Mouse (Mus musculus) CH12.LX (cell line): ENCODE data around the gene Krt90. TPM values are rescaled to one million over a fixed set of nuclear protein-coding genes. Genes with fewer than 3 reads are reported as not detected.

Experiments used
- DNase-seq: peaks from one replicate; pipeline ENCODE4 v3.0.0-alpha.2; 2013; ENCODE audit errors: extremely low read depth
- H3K27ac ChIP-seq: 2 replicates; pipeline ENCODE4 v1.5.1; 2012; ENCODE audit warnings: low read depth, mild to moderate bottlenecking, control low read depth, moderate library complexity; ENCODE audit not compliant: insufficient read depth
- H3K27me3 ChIP-seq: replicated peaks from 2 replicates; pipeline ENCODE3; 2012; ENCODE audit warnings: inconsistent platforms
- H3K36me3 ChIP-seq, 2 experiments: replicated peaks in 1 of 2; 2 replicates each; pipeline versions ENCODE3 to v1.6.1; 2012; ENCODE audit warnings: inconsistent platforms in 1 of 2, low read length in 1 of 2, mild to moderate bottlenecking in 1 of 2, mixed read lengths in 1 of 2, moderate library complexity in 1 of 2; ENCODE audit not compliant: control insufficient read depth in 1 of 2, insufficient read depth in 1 of 2
- H3K4me1 ChIP-seq, 2 experiments: 2 replicates each; pipeline ENCODE4 v1.6.1; 2012; ENCODE audit warnings: inconsistent platforms in 1 of 2, moderate library complexity in 1 of 2; ENCODE audit not compliant: insufficient read depth in 2 of 2, control insufficient read depth in 1 of 2
- H3K4me2 ChIP-seq: 2 replicates; pipeline ENCODE4 v1.6.1; 2012; ENCODE audit warnings: low read depth, mild to moderate bottlenecking, control low read depth; ENCODE audit not compliant: poor library complexity, insufficient read depth, severe bottlenecking
- H3K4me3 ChIP-seq, 3 experiments: fragments of 150-350 bp in 1 of 3; sonication (generic) in 1 of 3; replicated peaks in 1 of 3; 2 replicates each; pipeline versions ENCODE3 to v1.5.1; 2011 to 2012; ENCODE audit warnings: low read depth in 2 of 3, low read length in 2 of 3, mild to moderate bottlenecking in 2 of 3, moderate library complexity in 2 of 3, control low read depth in 1 of 3, improper control_type of control experiment in 1 of 3, inconsistent platforms in 1 of 3, mixed read lengths in 1 of 3; ENCODE audit not compliant: poor library complexity in 1 of 3
- H3K79me2 ChIP-seq: replicated peaks from 2 replicates; pipeline ENCODE4 v1.6.1; 2012; ENCODE audit warnings: mild to moderate bottlenecking, moderate library complexity; ENCODE audit not compliant: control insufficient read depth, poor library complexity, insufficient read depth, severe bottlenecking; ENCODE audit errors: extremely low read depth
- H3K9ac ChIP-seq: 2 replicates; pipeline ENCODE4 v1.6.1; 2012; ENCODE audit warnings: low read depth, mild to moderate bottlenecking, control low read depth, moderate library complexity; ENCODE audit not compliant: insufficient read depth
- H3K9me3 ChIP-seq: replicated peaks from 2 replicates; pipeline ENCODE3; 2012; ENCODE audit warnings: low read length, inconsistent platforms, mixed read lengths
- CTCF ChIP-seq, 2 experiments: IDR thresholded peaks in 1 of 2; conservative IDR thresholded peaks in 1 of 2; 2 replicates each; pipeline ENCODE4 v1.5.1; 2011 to 2012; ENCODE audit warnings: low read depth in 2 of 2, low read length in 2 of 2, improper control_type of control experiment in 1 of 2, inconsistent platforms in 1 of 2, mild to moderate bottlenecking in 1 of 2, moderate library complexity in 1 of 2
- GABPA ChIP-seq: IDR thresholded peaks from 2 replicates; pipeline ENCODE4 v1.6.1; 2012; ENCODE audit warnings: low read depth, low read length, improper control_type of control experiment, inconsistent platforms; ENCODE audit not compliant: insufficient replicate concordance
- IRF4 ChIP-seq: IDR thresholded peaks from 2 replicates; pipeline ENCODE4 v1.6.1; 2014; ENCODE audit warnings: low read depth, mild to moderate bottlenecking, inconsistent platforms, low read length, improper control_type of control experiment
- JUND ChIP-seq: conservative IDR thresholded peaks from 2 replicates; pipeline ENCODE4 v1.6.1; 2011; ENCODE audit warnings: low read depth, low read length, improper control_type of control experiment
- KAT2A ChIP-seq: IDR thresholded peaks from 2 replicates; pipeline ENCODE4 v1.6.1; 2012; ENCODE audit warnings: low read length, improper control_type of control experiment, inconsistent platforms; ENCODE audit not compliant: insufficient replicate concordance
- MAX ChIP-seq: IDR thresholded peaks from 2 replicates; pipeline ENCODE4 v1.6.1; 2011; ENCODE audit warnings: low read length, improper control_type of control experiment
- MYC ChIP-seq: IDR thresholded peaks from 2 replicates; pipeline ENCODE4 v1.6.1; 2011; ENCODE audit warnings: low read depth, mild to moderate bottlenecking, improper control_type of control experiment, low read length
- NRF1 ChIP-seq: IDR thresholded peaks from 2 replicates; pipeline ENCODE4 v1.6.1; 2014; ENCODE audit warnings: low read depth, mild to moderate bottlenecking, inconsistent platforms, low read length, improper control_type of control experiment, moderate library complexity
- RAD21 ChIP-seq: IDR thresholded peaks from 2 replicates; pipeline ENCODE4 v1.6.1; 2011; ENCODE audit warnings: low read depth, mild to moderate bottlenecking, low read length, improper control_type of control experiment, moderate library complexity
- SIN3A ChIP-seq: IDR thresholded peaks from 2 replicates; pipeline ENCODE4 v1.6.1; 2012; ENCODE audit warnings: low read length, improper control_type of control experiment, inconsistent platforms
- SMC3 ChIP-seq: IDR thresholded peaks from 2 replicates; pipeline ENCODE4 v1.6.1; 2011; ENCODE audit warnings: low read depth, low read length, improper control_type of control experiment
- TCF12 ChIP-seq: IDR thresholded peaks from 2 replicates; pipeline ENCODE4 v1.6.1; 2014; ENCODE audit warnings: low read depth, mild to moderate bottlenecking, inconsistent platforms, low read length, improper control_type of control experiment
- USF1 ChIP-seq: IDR thresholded peaks from 2 replicates; pipeline ENCODE4 v1.6.1; 2014; ENCODE audit warnings: low read depth, mild to moderate bottlenecking, inconsistent platforms, low read length, improper control_type of control experiment
- ZC3H11A ChIP-seq: IDR thresholded peaks from 2 replicates; pipeline ENCODE4 v1.6.1; 2012; ENCODE audit warnings: low read depth, mild to moderate bottlenecking, inconsistent platforms, low read length, improper control_type of control experiment
- ZMIZ1 ChIP-seq: IDR thresholded peaks from 2 replicates; pipeline ENCODE4 v1.6.1; 2012; ENCODE audit warnings: low read depth, mild to moderate bottlenecking, inconsistent platforms, low read length, improper control_type of control experiment
- dilution Hi-C: fragments of 300-500 bp; cut with MboI; formaldehyde crosslinking; loops from 2 replicates; pipeline ENCODE4 v1.14.3; 2020; ENCODE audit warnings: low sequenced_read_pairs; ENCODE audit not compliant: extremely low pct_unique_long_range_greater_than_20kb, extremely low pct_ligation_motif_present
- in situ Hi-C: fragments of 300-500 bp; cut with MboI; formaldehyde crosslinking; loops from 3 replicates; pipeline ENCODE4 v1.14.3; 2019; ENCODE audit warnings: low sequenced_read_pairs, low pct_ligation_motif_present, low pct_unique_long_range_greater_than_20kb, mixed read lengths
- polyA plus RNA-seq: library from polyadenylated mRNA; unstranded; fragments of >175 nt; gene quantifications from 2 replicates; pipeline ENCODE4 v1.2.1, GENCODE M21; 2012; ENCODE audit warnings: low read depth; ENCODE audit not compliant: insufficient read length
- total RNA-seq, 2 experiments: library from RNA; depleted of rRNA; stranded (reverse); fragments of 300-350 nt in 1 of 2; fragments of >200 nt in 1 of 2; gene quantifications; 2 replicates each; pipeline ENCODE4 v1.2.3; 2012 to 2014

The Krt90 gene
- total and polyA plus RNA-seq, 3 experiments = not detected

DNA sequence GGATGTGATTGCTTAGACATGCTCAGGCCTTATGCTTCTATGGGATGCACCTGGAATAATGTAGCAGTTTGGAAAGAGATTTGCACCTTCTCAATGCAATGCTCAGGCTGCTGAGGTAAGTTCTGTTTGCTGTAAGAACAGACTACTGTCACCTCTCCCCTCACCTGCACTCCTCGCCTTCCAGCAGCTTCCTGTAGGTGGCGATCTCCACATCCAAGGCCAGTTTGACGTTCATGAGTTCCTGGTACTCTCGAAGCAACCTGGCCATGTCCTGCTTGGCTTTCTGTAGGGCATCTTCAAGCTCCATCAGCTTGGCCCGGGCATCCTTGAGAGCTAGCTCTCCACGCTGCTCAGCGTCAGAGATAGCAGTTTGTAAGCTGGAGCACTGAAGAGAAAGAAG, 5.0 kb upstream of the Krt90 start:
- peaks cover 99% of the 10 kb centered on the region for H3K27me3 ChIP-seq
- H3K4me2 ChIP-seq = no peak overlapping the region
- H3K4me1 ChIP-seq = no peaks in the 10 kb centered on the region
- DNase-seq = peak; percentile 53
- no peaks in the 10 kb centered on the region for H3K36me3 ChIP-seq
- no peaks in the 10 kb centered on the region for H3K79me2 ChIP-seq
- H3K9me3 ChIP-seq = no peaks in the 10 kb centered on the region
- H3K27ac ChIP-seq = no peak overlapping the region
- in situ Hi-C loops = no loop called here
- no peak overlapping the region for H3K4me3 ChIP-seq
- H3K9ac ChIP-seq = no peak overlapping the region
- TF ChIP-seq RAD21 (peak; percentile 57), MYC (no peak), SMC3 (peak; percentile 59), CTCF (conservative IDR thresholded peaks at IDR 0.05 in 1 of 2, IDR thresholded peaks at IDR 0.05 in 1 of 2; ENCODE audit: low read depth in 2 of 2, low read length in 2 of 2) (peak; percentile 73 to 82), USF1 (no peak), JUND (no peak), SIN3A (no peak), KAT2A (no peak), ZMIZ1 (no peak)
- dilution Hi-C loops = no loop called here

- TF ChIP-seq ZC3H11A = no peak
- no peak for TF ChIP-seq NRF1
- TF ChIP-seq GABPA = no peak
- TF ChIP-seq MYC = no peak
- no peak for TF ChIP-seq USF1
- TF ChIP-seq IRF4 = no peak
- no peak for TF ChIP-seq RAD21
- no peak for TF ChIP-seq MAX
- no peak for TF ChIP-seq TCF12
- Histone ChIP-seq H3K9ac (no peak overlapping the region), H3K9me3 (no peaks in the 10 kb centered on the region), H3K4me3 (no peak overlapping the region), H3K4me1 (peaks cover 1% of the 10 kb centered on the region in 2 experiments; a peak in 1 of 4 replicates), H3K27ac (no peak overlapping the region), H3K36me3 (no peaks in the 10 kb centered on the region), H3K79me2 (no peaks in the 10 kb centered on the region), H3K4me2 (no peak overlapping the region), H3K27me3 (peaks cover 99% of the 10 kb centered on the region)
- dilution Hi-C loops = no loop called here
- in situ Hi-C loops = no loop called here
- no peak for DNase-seq
Measured at GRCm38 (mm10) chr15:101558034-101558646, 4.6 kb downstream of the Krt90 start.
